Mouse (Mus musculus) heart, embryonic 13.5 days (tissue): Measurements from ENCODE around the gene Astn2. TPM values are rescaled to one million over a fixed set of nuclear protein-coding genes. Genes with fewer than 3 reads are reported as not detected.

Experiments used
- ATAC-seq: fragments of 200-750 bp; cut with Nextera tagmentation; 2 replicates; pipeline ENCODE4 v1.8.0; 2017; ENCODE audit warnings: moderate TSS enrichment; ENCODE audit not compliant: insufficient number of reproducible peaks, low FRiP score, low TSS enrichment; ENCODE audit errors: extremely low read depth
- H3K27ac ChIP-seq: fragments of 300-500 bp; sonication (generic); replicated peaks from 2 replicates; pipeline ENCODE4 v1.5.1; 2015; ENCODE audit warnings: moderate library complexity, mild to moderate bottlenecking, inconsistent platforms
- H3K27me3 ChIP-seq: fragments of 300-500 bp; sonication (generic); replicated peaks from 2 replicates; pipeline ENCODE4 v1.6.1; 2015; ENCODE audit warnings: mild to moderate bottlenecking, inconsistent platforms
- H3K36me3 ChIP-seq: fragments of 300-500 bp; sonication (generic); 2 replicates; pipeline ENCODE4 v1.6.1; 2015; ENCODE audit warnings: mild to moderate bottlenecking, inconsistent platforms
- H3K4me1 ChIP-seq: fragments of 300-500 bp; sonication (generic); 2 replicates; pipeline ENCODE4 v1.6.1; 2015; ENCODE audit warnings: inconsistent platforms
- H3K4me2 ChIP-seq: fragments of 300-500 bp; sonication (generic); 2 replicates; pipeline ENCODE4 v1.6.1; 2015; ENCODE audit warnings: inconsistent platforms, mild to moderate bottlenecking, moderate library complexity
- H3K4me3 ChIP-seq: fragments of 300-500 bp; sonication (generic); 2 replicates; pipeline ENCODE4 v1.5.1; 2015; ENCODE audit warnings: moderate library complexity, mild to moderate bottlenecking, inconsistent platforms
- H3K9ac ChIP-seq: fragments of 300-500 bp; sonication (generic); 2 replicates; pipeline ENCODE4 v1.6.1; 2015; ENCODE audit warnings: inconsistent platforms, mild to moderate bottlenecking, moderate library complexity
- H3K9me3 ChIP-seq: fragments of 300-500 bp; sonication (generic); 2 replicates; pipeline ENCODE4 v1.6.1; 2016; ENCODE audit warnings: inconsistent platforms
- WGBS: fragments of 180-500 bp; shearing (Covaris S2); methylation state at CpG from one replicate; pipeline ENCODE4 v1.1.7; 2015; ENCODE audit warnings: mixed read lengths; 5-methylcytosine and 5-hydroxymethylcytosine counted together
- polyA plus RNA-seq: library from polyadenylated mRNA; unstranded; fragments of >200 nt; fragmentation: Nextera tagmentation; extraction: Ambion mirVana; gene quantifications from 2 replicates; pipeline ENCODE4 v1.2.1, GENCODE M21; 2015

Gene Astn2
- polyA plus RNA-seq, 1 experiment from 2014 or later = 0.24 TPM

- H3K27ac ChIP-seq = no peak overlapping the region
- H3K4me1 ChIP-seq = no peaks in the 10 kb centered on the region
- WGBS = 50% methylated on average over 6 of the region's 6 CpGs
- no peak overlapping the region for H3K4me3 ChIP-seq
- H3K36me3 ChIP-seq = no peaks in the 10 kb centered on the region
- ATAC-seq = no peak
- no peak overlapping the region for H3K9ac ChIP-seq
- H3K4me2 ChIP-seq = no peak overlapping the region
- no peaks in the 10 kb centered on the region for H3K9me3 ChIP-seq
- H3K27me3 ChIP-seq = no peaks in the 10 kb centered on the region
Measured at GRCm38 (mm10) chr4:65724414-65724813, 680.0 kb downstream of the Astn2 start.

- no peak for ATAC-seq
- no peak overlapping the region for H3K4me3 ChIP-seq
- H3K27me3 ChIP-seq = no peaks in the 10 kb centered on the region
- H3K4me1 ChIP-seq = no peaks in the 10 kb centered on the region
- no peaks in the 10 kb centered on the region for H3K9me3 ChIP-seq
- no peaks in the 10 kb centered on the region for H3K36me3 ChIP-seq
- no peak overlapping the region for H3K4me2 ChIP-seq
- no peak overlapping the region for H3K27ac ChIP-seq
- WGBS = 69% methylated on average over 2 of the region's 2 CpGs
- no peak overlapping the region for H3K9ac ChIP-seq
Measured at GRCm38 (mm10) chr4:65719610-65720009, 684.8 kb downstream of the Astn2 start.

DNA sequence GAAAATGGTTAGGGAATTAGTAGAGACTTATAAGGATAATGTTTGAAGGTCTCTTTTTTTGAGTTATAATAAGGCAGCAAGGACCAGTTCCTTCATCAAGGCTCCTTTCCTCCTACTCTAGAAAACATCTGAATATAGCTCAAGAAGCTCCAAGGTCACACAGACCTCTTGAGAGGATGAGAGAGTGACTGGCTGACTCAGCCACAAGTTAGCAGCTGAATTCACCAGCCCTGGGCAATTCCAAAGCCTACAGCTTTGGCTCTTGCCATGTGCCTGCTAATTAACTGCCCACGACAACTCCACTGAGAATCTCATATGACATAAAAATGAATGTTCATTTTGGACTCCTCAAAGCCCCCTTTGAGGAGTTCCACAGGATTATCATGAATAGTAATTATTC lies 686.5 kb downstream of the Astn2 start:
- Histone ChIP-seq H3K9ac (no peak overlapping the region), H3K4me3 (no peak overlapping the region), H3K27me3 (no peaks in the 10 kb centered on the region), H3K36me3 (no peaks in the 10 kb centered on the region), H3K4me2 (no peak overlapping the region), H3K27ac (no peak overlapping the region), H3K9me3 (no peaks in the 10 kb centered on the region), H3K4me1 (no peaks in the 10 kb centered on the region)
- WGBS = 64% methylated on average over 1 of the region's 1 CpGs
- no peak for ATAC-seq

DNA sequence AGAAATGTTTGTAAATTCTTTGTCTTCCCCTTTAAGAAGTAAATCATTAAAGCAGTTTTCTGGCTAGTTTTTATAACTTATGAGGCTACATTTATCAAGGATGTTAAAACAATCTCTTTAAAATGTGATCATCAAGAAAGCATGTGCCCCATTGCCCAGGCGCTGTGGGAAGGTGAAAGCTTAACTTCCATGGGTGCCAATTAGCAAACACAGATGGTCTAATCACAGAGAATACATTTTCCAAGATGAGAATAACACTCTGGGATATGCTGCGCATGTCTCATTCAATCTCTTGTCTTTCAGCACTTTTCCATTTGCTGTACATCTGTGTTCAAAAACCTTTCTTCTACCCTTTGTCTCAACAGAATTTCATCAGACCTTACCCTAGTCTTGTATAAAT lies 688.3 kb downstream of the Astn2 start:
- WGBS = 83% methylated on average over 2 of the region's 2 CpGs
- Histone ChIP-seq H3K9ac (no peak overlapping the region), H3K27ac (no peak overlapping the region), H3K36me3 (no peaks in the 10 kb centered on the region), H3K4me1 (no peaks in the 10 kb centered on the region), H3K9me3 (no peaks in the 10 kb centered on the region), H3K27me3 (no peaks in the 10 kb centered on the region), H3K4me3 (no peak overlapping the region), H3K4me2 (no peak overlapping the region)
- ATAC-seq = no peak

GRCm38 (mm10) chr4:65711678-65712077 lies 692.7 kb downstream of the Astn2 start:
- Histone ChIP-seq H3K4me2 (no peak overlapping the region), H3K27me3 (no peaks in the 10 kb centered on the region), H3K27ac (no peak overlapping the region), H3K9ac (no peak overlapping the region), H3K36me3 (no peaks in the 10 kb centered on the region), H3K4me3 (no peak overlapping the region), H3K4me1 (0 out of 2 replicates have a peak, but pooled peaks cover 3% of the 10 kb centered on the region), H3K9me3 (no peaks in the 10 kb centered on the region)
- WGBS = 64% methylated on average over 2 of the region's 2 CpGs
- ATAC-seq = no peak

GRCm38 (mm10) chr4:65710623-65711022 lies 693.8 kb downstream of the Astn2 start:
- H3K36me3 ChIP-seq = no peaks in the 10 kb centered on the region
- H3K4me2 ChIP-seq = no peak overlapping the region

GRCm38 (mm10) chr4:65701848-65702247 lies 702.6 kb downstream of the Astn2 start:
- H3K4me2 ChIP-seq = no peak overlapping the region
- H3K9ac ChIP-seq = no peak overlapping the region
- no peaks in the 10 kb centered on the region for H3K4me1 ChIP-seq
- no peaks in the 10 kb centered on the region for H3K27me3 ChIP-seq
- H3K36me3 ChIP-seq = no peaks in the 10 kb centered on the region
- H3K9me3 ChIP-seq = no peaks in the 10 kb centered on the region
- H3K27ac ChIP-seq = no peak overlapping the region
- ATAC-seq = no peak
- WGBS = 67% methylated on average over 4 of the region's 4 CpGs
- no peak overlapping the region for H3K4me3 ChIP-seq

More at GRCm38 (mm10) chr4:65710623-65711022, 693.8 kb downstream of the Astn2 start:
- Histone ChIP-seq H3K4me1 (0 out of 2 replicates have a peak, but pooled peaks cover 3% of the 10 kb centered on the region), H3K9ac (no peak overlapping the region), H3K4me3 (no peak overlapping the region), H3K9me3 (no peaks in the 10 kb centered on the region), H3K27ac (no peak overlapping the region), H3K27me3 (no peaks in the 10 kb centered on the region)
- ATAC-seq = no peak

- no peak for ATAC-seq
- no peaks in the 10 kb centered on the region for H3K9me3 ChIP-seq
- H3K4me2 ChIP-seq = no peak overlapping the region
- H3K4me1 ChIP-seq = no peaks in the 10 kb centered on the region
- no peak overlapping the region for H3K9ac ChIP-seq
- no peaks in the 10 kb centered on the region for H3K27me3 ChIP-seq
- H3K4me3 ChIP-seq = no peak overlapping the region
- WGBS = 71% methylated on average over 8 of the region's 8 CpGs
- no peaks in the 10 kb centered on the region for H3K36me3 ChIP-seq
- no peak overlapping the region for H3K27ac ChIP-seq
Measured at GRCm38 (mm10) chr4:65699743-65700361, 704.6 kb downstream of the Astn2 start.

- ATAC-seq = no peak
- Histone ChIP-seq H3K27ac (no peak overlapping the region), H3K4me1 (no peaks in the 10 kb centered on the region), H3K9ac (no peak overlapping the region), H3K36me3 (no peaks in the 10 kb centered on the region), H3K9me3 (no peaks in the 10 kb centered on the region), H3K27me3 (no peaks in the 10 kb centered on the region), H3K4me3 (no peak overlapping the region), H3K4me2 (no peak overlapping the region)
- 75% methylated on average over 5 of the region's 5 CpGs for WGBS
Measured at GRCm38 (mm10) chr4:65695241-65695640, 709.2 kb downstream of the Astn2 start.

DNA sequence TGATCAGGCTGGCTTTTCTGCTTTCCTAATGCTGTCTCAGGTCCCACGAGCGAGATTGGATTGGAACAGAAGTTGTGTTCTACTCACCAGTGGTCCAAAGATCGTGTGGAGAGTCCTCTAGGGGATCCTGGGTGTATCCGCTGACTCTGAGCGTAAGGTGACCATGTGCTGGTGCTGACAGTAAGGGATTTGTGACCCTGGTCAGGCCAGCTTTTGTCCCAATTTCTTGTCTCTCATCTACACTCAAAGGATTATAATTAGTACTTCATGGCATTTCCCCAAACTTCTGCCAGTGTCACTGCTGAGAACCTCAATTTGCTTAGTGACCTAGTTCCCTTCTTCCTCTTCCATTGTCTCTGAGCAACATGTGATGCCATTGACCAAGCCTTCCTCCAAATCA lies 710.4 kb downstream of the Astn2 start:
- H3K27ac ChIP-seq = no peak overlapping the region
- H3K4me1 ChIP-seq = no peaks in the 10 kb centered on the region
- no peak overlapping the region for H3K9ac ChIP-seq
- no peaks in the 10 kb centered on the region for H3K9me3 ChIP-seq
- H3K4me2 ChIP-seq = no peak overlapping the region
- 66% methylated on average over 5 of the region's 5 CpGs for WGBS
- no peaks in the 10 kb centered on the region for H3K27me3 ChIP-seq
- no peak for ATAC-seq
- H3K36me3 ChIP-seq = no peaks in the 10 kb centered on the region
- no peak overlapping the region for H3K4me3 ChIP-seq

- no peaks in the 10 kb centered on the region for H3K9me3 ChIP-seq
- ATAC-seq = no peak
- WGBS = 45% methylated on average over 1 of the region's 1 CpGs
Measured at GRCm38 (mm10) chr4:65687006-65687723, 717.2 kb downstream of the Astn2 start.

More at GRCm38 (mm10) chr4:65687006-65687723, 717.2 kb downstream of the Astn2 start:
- Histone ChIP-seq H3K9ac (no peak overlapping the region), H3K4me2 (no peak overlapping the region), H3K4me1 (no peaks in the 10 kb centered on the region; the same call in 1 of the 2 replicates), H3K36me3 (no peaks in the 10 kb centered on the region), H3K4me3 (no peak overlapping the region), H3K27ac (no peak overlapping the region), H3K27me3 (no peaks in the 10 kb centered on the region)
